Mouse (Mus musculus) forebrain, embryonic 16.5 days (tissue): ENCODE results near the gene Galnt15. TPM values are rescaled to one million over a fixed set of nuclear protein-coding genes. Genes with fewer than 3 reads are reported as not detected.

Experiments
- polyA plus RNA-seq: library from polyadenylated mRNA; unstranded; fragments of >200 nt; fragmentation: Nextera tagmentation; extraction: Ambion mirVana; gene quantifications from 2 replicates; pipeline ENCODE4 v1.2.1, GENCODE M21; 2015

Gene Galnt15
- polyA plus RNA-seq, 1 experiment from 2014 or later = 0.33 TPM

Other genes starting within 250 kb of the Galnt15 start
- gene Ankrd28, start 198.3 kb upstream of the Galnt15 start, polyA plus RNA-seq = 12.2 and 12.4 TPM in 2 replicates
- 22.6 and 24.3 TPM in 2 replicates for gene Oxnad1, start 56.4 kb downstream of the Galnt15 start, polyA plus RNA-seq
- gene Dph3, start 56.7 kb downstream of the Galnt15 start, polyA plus RNA-seq = 71.8 and 74.8 TPM in 2 replicates
- gene Msmb, start 113.0 kb downstream of the Galnt15 start, polyA plus RNA-seq = not detected in 2 replicates
- gene Ncoa4, start 130.9 kb downstream of the Galnt15 start, polyA plus RNA-seq = 115 and 132 TPM in 2 replicates
- gene Timm23, start 172.9 kb downstream of the Galnt15 start, polyA plus RNA-seq = 221 and 229 TPM in 2 replicates
- 40.7 and 44.2 TPM in 2 replicates for gene Parg, start 173.0 kb downstream of the Galnt15 start, polyA plus RNA-seq